Mouse (Mus musculus) testis, postnatal 10 days (tissue): ENCODE measurements around the gene Rap1b.

Experiments
- DNase-seq: peaks from one replicate; pipeline ENCODE4 v3.0.0; 2021; ENCODE audit warnings: low spot score

Rap1b gene

DNA sequence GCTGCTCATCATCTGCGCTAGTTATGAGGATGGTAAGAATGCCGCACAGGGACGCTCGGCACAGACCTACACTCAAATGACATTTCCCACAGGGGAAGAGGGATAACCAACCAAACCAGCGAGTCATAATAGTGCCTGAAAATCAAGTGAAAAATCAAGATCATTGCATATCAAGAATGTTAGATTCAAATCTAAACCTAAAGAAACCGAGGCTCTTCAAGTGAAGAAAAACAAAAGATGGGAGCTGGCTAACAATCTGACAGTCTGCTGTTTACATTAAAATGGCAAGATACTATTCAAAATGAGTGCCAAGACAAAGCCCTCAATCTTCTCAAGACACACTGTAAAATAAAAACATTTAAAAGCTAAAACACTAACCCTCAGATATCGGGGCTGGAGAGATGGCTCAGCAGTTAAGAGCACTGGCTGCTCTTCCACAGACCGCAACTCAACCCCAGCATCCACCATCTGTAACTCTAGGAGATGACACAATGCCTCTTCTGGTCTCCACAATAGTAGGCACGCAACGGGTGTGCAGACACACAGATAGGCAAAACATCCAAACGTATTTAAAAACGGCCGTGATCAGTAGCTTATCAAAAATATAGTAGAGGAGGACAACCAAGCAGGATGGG is 61.9 kb downstream of the Rap1b start:
- no peak for DNase-seq

DNA sequence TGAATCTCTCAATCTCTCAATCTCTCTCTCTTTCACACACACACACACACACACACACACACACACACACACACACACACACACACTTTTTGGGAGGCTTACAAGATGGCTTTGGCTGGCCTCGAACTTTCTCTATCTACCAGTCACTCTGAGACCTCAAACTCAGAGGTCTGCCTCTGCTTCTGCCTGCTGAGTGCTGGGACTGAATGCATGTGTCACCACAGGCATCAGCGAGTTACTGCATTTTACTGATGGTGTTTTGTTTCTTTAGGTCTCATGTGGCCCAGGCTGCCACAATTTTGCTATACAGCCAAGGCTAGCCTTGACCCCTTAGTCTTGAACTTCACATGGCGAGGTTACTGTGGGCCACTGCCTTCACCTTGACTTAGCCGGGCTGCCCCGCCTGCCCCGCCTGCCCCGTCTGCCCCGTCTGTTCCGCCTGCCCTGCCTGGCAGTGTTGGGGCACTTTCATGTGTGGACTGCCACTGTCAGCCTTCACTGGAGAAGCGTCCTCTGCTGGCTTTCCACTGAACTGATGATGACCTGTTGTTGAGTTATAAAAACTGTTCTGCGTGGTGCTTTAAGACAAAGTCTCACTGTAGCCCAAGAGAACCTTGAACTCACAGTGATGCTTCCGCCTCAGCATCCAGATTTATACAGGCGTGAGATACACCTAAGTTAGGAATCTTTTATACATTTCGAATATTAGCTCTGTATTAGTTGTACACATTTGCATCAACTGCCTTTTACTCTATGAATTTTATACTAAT is 63.2 kb downstream of the Rap1b start:
- DNase-seq: no peak

DNA sequence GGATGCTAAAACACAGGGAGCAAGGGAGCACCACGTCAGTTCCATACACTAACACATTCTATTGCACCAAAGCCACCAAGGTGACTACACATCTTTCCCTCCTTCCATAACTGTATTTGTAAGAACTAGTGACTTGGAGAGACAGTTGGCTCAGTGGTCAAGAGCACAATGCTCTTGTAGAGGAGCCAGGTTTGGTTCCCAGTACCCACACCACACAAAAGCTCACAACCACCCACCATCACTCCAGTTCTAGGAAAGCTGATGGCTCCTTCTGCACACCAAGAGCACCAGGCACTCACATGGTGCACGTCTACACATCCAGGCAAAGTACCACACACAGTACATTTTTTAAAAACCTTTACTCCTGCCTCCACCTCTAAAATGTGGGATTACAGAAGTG is 63.8 kb downstream of the Rap1b start:
- DNase-seq: no peak

DNA sequence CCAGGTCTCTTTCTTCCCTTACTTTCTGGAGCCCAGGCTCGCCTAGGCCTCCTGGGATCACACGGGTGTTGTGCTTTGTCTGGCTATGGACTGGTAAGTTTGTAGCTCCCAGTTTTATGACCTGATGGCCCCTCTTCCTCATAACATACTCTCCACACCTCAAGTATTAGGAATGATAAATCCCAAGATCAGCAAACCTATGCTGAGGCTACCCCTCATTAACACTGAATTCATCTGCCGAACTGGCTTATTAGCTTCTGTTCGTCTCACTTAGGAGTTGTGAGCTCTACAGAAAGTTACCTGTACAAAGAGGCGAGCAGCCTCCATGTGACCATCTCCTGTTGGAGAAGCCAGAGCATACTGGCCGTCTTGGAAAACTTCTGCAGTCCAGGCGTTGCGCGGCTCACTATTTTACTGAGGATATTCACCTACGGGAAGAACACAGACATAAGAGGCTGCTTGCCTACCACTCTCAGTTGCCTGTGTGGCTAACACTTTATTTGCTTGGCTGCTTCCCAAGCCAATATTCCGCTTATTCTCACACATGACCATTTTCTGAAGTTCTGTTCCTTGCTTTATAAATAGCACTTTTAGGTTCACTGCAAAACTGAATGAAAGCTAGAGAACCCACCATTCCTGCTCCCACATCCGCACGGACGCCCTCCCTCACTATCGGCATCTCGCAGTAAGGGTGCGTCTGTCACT is 64.7 kb downstream of the Rap1b start:
- DNase-seq: no peak

DNA sequence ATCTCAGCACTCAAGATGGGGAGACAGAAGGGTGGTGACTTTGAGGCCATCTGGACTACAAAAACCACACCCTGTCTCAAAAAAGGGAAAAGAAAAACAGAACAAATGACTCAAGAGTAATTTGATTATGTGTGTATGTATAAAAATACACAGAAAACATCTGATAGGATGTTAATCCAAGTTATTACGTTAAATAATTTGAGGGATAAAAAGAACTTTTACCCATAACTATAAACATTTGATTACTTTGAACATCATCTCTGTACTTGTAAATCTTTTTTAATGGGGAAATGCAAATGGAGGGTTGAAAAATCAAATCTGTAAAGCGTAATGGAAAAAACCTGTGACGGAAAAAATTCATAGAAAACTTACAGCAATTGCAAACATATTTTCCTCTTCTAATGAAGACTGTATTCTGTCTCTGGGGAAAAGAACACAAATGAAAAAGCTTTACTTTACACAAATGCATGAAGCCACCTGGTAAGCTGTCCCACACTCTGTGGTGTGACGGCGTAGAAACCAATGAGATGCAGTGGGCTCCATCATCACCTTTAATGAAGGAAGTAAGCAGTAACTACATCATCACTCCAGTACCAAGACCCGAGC is 65.4 kb downstream of the Rap1b start:
- DNase-seq: no peak

DNA sequence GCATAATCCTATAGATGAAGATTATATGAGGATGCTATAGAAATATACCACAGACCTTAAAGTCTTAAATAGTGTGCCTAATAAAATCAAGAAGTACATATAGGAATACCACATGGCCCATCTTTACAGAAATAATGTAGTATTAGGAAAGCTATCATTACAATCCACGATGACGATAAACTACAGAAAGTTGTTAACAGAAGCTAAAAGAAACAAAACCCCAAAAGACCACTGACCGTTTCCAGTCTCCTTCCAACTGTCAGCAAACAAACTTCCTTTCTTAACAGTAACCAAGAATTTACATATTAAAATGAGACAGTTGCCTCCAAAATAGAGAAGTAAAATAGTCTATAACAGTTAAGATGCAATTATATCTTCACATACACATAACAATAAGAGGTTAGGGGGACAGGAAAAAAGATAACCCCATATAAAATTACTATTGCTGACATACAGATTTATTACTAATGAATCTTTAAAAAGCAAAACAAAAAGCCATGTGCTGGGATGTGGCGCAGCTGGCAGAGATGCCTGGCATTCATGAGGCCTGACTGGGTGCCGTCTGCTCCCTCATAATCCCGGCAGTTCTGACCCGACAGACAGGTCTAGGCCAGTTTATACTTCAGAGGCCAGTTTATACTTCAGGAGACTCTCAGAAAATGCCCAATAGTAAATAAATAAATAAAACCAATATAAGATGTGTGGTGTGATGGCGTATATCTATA is 66.1 kb downstream of the Rap1b start:
- DNase-seq: no peak

DNA sequence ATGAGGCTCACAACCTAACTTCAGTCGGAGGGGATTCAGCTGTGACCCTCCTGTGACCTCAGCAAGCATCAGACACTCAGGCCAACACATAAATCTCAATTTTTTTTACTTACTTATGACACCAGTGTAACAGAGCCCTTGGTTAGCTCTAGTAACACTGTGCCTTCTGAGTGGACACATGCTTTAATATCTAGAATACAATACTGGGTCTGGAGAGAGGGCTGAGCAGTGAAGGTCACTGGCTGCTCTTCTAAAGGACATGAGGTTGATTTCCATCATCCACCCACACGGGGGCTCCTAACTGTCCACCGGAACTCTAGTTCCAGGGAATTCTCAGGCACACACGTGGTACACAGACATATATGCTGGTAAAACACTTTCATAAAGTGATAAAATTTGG is 66.9 kb downstream of the Rap1b start:
- no peak for DNase-seq

DNA sequence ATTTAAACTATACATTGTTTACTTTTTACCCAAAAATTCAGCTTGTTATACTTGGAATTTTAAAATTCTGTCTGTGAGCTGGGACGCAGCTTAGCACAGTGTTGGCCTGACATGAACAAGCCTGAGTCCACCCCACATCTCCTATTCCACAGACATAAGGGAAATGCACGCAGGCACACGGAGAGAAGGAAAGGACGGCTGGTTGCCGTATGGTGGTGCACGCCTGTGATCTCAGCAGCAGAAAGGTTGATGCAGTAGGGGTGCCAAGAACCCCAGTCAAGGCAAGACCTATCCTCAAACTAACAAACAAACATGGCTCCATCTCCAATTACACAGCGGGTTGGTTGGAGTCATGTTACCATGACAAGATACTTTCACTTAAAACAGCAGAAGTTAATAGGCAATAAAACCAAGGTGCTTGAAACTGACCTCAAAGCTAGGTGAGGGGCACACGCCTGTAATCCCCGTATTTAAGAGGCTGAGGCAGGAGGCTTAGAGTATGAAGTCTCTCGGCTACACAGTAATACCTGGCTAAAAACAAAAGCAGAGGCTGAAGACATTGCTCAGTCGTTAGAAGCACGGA is 67.4 kb downstream of the Rap1b start:
- no peak for DNase-seq

DNA sequence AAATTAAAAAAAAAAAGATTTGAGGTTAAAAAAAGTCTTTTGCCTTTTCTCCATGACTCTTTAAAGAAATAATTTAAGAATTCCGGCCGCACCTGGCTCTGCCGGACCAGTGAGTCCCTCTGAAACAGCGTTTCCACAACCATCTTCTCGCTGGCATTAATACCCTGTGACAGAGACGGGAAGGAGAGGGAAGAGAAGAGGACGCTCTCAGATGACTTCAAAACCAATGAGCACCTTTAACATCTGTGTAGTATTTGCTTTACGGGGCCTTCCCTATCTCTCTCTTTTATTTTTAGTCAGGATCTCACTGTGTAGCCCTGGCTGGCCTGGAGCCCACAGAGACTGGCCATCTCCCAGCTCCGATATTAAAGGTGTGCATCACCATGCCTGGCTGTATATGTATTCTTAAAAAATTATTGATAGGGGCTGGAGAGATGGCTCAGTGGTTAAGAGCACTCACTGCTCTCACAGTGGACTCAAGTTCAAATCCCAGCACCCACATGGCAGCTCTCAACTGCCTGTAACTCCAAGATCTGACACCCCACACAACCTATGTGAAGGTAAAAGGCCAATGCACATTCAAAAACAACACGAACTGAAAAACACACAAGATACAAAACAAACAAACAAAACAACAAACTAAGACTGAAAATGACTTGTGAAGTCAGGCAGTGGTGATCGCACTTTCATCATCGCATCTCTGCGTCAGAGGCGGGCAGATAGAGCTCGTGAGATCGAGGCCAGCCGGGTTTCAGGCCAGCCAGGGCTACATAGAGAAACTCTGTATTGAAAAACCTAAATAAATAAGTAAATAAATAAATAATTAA is 68.1 kb downstream of the Rap1b start:
- no peak for DNase-seq

DNA sequence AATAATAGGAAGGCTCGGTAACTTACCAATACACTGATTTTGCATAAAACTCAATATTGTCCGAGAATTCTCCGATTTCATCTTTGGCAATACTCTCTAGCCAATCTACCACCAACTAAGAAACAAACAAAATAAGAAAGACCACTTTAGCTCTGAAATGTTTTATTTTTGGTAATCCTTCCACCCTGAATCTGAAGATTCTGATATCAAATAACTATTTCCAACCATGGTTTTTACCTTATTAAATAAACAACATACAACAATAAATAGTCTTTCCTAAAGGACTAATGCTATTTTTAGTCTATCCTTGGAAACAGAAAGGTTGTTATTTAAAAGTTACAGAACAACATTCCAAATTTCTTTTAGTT is 68.7 kb downstream of the Rap1b start:
- DNase-seq: no peak

DNA sequence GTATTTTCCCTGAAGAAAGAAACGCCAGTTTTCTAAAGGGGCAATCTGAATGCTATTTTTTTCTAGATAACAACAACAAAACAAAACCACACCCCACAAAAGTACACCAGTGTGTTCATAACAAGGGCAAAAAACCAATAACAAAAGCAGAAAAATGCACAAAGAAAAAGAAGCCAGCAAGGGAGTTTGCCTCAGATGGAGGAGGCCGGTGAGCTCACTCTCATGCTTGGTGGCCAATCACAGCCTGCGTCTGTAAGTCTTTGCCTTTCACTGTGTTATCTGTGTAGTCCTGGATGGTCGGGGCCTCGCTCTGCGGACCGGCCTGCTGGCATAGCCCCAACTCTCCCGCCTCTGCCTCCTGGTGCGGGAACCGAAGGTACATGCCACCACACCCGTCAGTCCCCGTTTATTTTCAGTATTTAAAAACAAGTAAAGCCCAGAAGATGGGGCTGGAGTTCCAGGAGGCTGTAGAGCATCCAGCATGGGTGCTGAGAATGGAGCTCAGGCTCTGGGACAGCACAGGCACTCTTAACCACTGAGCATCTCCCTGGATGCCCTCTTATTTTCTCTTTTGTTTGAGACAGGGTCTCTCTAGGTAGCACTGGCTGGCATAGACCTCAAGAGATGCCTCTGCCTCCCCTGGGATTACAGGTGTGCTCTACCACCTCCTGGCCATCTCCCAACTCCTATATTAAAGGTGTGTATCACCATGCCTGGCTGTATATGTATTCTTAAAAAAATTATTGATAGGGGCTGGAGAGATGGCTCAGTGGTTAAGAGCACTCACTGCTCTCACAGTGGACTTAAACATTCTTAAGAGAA is 69.3 kb downstream of the Rap1b start:
- DNase-seq: no peak

DNA sequence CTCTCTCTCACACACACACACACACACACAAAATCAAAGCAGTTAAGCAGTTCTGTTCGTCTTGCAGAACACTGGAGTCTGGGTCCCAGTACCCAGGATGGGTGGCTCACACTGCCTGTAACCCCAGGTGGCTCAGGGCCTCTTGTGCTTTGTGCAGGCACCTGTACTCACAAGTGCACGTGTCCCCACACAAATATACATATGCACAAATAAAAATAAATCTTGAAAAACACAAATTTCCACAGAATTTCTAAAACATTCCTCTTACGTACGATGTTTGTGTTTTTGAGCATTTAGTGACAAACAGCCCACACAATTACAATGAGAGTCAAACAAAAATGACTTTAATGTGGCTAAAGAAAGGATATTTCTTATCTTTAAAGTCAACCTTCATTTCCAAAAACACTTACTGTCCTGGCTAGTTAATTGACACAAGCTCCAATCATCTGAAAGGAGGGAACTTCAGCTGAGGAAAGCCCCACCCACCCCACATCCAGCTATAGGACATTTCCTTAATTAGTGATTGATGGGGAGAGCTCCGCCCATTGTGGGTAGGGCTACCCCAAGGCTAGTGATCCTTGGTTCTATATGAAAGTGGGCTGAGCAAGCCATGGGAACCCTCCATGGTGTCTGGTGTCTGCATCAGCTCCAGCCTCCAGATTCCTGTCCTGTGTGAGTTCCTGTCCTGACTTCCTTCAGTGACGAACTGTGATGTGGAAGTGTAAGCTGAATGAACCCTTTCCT is 70.3 kb downstream of the Rap1b start:
- DNase-seq: no peak

DNA sequence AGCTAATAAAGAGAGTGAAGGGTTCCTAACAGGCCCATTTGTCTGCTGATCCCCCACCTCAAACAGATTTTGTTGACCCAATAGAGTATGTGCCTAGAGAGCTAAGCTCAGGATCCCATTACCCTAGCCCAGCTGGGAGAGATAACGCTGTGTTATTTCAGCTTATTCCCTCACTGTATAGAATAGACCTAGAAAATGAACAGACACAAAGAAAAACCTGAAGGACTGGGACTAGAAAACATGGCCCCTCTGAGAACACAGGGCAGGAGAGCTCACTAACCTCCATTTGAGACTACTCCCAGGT is 71.1 kb downstream of the Rap1b start:
- DNase-seq: no peak

DNA sequence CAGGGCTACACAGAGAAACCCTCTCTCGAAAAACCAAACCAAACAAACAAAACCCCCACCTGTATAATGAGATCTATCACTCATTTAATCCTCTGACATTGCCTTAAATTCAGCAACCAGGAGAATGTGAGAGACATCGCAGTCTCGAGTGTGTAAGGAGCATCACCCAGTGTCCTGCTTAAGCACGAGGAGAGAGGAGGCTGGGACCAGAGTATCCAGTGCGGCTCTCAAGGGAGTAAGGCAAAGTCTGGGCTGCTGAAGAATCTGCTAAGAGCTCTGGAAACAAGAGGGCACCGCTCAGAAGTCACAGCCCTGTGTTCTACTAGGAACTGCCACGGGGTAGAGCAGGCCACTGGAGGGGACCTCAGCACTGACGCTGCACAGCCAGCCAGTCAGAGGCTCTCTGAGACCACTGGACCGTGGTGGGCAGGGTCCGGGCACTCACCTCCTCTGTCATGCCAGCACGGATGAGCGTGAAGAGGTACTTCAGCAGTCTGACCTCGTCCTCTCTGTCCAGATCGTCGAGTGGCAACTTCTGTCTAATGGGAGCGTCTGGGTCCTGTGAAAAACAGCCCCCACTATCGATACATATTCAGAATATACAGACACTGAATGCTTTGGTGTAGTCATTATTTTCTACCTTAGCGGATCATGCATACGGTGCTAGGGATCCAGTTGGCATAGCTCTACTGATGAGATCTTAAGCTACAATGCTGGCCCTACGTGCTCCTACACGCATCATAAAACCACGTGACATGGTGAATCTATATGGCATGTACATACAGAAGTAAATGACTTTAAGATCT is 71.6 kb downstream of the Rap1b start:
- DNase-seq: no peak

DNA sequence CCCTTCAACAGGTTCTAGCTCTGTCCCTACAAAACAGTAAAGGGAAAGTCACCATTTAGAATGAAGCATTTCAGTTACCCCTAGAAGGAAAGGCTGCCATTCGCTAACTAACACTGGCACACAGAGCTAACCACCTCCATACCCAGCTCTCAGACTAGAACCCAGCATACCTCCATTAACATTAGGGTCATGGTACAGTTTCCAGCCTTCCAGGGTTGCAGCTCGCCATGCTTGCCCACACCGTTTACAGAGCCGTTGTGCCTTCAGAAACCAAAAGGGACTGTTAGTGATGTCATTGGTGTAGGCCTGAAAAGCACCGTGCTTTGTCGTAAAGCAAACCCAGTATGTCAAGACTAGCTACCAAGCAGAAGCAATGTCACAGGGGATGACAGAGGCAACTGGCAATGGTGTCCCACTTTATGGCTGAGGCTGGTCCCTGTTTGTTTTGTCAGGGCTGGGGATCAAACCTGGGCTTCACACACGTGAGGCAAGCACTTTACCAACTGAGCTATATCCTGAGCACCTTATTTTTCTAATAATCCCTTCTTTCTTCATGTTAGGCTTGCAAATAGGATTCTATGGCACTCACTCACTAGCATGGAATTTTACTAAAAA is 72.6 kb downstream of the Rap1b start:
- DNase-seq: no peak

DNA sequence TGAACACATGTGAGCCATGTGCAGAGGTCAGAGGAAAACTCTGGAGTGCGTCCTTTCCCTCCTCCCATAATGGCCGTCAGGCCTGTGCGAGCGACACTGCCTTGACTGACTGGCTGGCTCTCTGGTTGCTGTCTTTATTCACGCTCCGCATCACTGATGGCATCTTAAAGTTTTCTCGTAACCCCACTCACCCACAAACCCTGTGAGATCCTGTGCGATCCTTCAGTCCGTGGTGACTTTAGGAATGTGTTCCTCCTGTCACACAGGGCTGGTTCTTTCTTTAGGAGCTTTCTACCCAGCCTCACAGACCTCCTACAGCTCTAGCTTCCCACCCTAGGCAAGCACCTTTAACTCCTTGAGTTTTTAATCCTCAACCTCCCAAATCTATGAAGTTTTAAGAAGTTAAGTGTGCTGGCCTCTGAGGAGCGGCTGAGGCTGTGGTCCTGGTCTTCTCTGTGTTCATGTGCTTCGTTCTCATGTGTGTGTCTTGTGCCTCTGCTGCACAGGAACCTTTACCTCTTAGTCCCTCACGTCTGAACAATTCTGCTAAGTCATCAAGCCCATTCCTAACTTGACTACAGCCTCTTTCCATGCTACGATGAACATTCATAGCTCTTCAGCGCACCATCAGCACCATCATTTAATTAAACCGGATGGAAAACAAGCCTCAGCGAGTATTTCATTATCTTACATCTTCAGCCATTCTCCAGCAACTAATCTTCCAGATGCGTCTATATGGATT is 73.3 kb downstream of the Rap1b start:
- DNase-seq: no peak

DNA sequence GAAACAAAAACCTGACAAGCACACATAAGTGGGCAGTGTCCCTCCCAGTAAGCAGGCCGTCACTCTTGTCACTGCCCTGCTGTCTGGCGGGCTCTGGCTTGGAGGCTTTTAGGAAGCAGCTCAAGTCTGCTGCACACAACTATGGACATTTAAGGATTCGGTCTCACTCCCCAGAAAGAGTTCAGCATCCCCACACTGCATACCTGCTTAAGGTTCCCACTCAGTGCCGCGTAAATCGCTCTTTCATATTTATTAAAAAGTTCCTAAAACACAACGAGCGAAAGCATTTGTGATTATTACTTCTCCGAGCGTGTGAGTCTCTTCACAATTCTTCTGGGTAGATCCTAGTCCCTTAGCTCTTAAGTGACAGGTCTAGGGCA is 74.7 kb downstream of the Rap1b start:
- DNase-seq: no peak
